ENCODE assay signal across 1 mouse cellular context in the genomic region with DNA sequence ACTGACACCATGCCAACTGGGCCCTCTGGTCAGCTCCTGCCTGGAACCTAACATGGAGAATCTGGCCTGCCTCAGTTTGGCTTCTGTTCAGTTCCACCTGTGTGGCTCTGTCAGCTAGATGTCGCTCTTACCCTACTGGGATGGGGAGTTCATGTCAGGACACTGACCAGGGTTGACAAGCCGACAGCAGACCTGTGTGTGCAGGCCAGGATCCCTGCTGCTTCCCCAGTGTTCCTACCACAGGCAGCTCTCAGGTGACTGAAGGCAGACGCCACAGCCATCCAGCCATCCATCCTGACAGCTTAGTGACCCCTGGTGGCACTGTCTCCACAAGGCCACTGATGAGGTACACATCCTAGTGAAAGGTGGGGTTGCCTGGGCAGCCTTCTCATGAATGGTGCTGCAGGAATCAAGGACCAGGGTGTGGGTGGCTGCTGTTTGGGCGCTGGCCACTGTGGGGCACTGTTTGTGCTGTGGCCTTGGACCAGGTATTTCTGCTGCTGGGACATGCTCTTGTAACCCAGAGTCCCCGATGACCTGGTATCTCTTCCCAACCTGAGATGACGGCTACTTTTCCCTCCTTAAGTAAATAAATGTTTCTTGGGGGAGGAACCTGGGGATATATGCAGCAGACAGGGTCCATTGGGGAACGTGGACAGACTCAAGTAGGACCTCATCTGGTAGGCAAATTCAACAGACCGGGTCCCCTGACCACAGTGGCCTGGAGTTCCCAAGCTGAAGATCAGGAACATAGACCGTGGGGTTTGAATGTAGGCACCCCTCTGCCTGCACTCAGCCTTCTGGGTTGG.
A peak's percentile ranks its signal among the peaks of the same experiment; 100 is the strongest.
TF ChIP-seq lines count a peak whose summit lies in the region.

No protein-coding gene starts in this region.

TF ChIP-seq in CH12.LX, 34 proteins besides CTCF, POLR2A, EP300 and RAD21 (continued from another document):
- 0 out of 2 replicates have a peak, but pooled peaks have one; percentile 20 for TF ChIP-seq MAX (IDR thresholded peaks at IDR 0.05; ENCODE audit: low read length)
- TF ChIP-seq ELF1 (IDR thresholded peaks at IDR 0.05; ENCODE audit: low read depth, low read length): peak; percentile 9; the same call in 1 of the 2 replicates
- 0 out of 2 replicates have a peak, but pooled peaks have one; percentile 19 for TF ChIP-seq TBP (conservative IDR thresholded peaks at IDR 0.05; ENCODE audit: low read depth, low read length)
- TF ChIP-seq TCF12 (IDR thresholded peaks at IDR 0.05; ENCODE audit: low read depth, low read length): 0 out of 2 replicates have a peak, but pooled peaks have one; percentile 12
- no peak for TF ChIP-seq PAX5 (IDR thresholded peaks at IDR 0.05; ENCODE audit: low read length)
- TF ChIP-seq BHLHE40 (IDR thresholded peaks at IDR 0.05; ENCODE audit: low read depth, low read length): 0 out of 2 replicates have a peak, but pooled peaks have one; percentile 2
